Mouse (Mus musculus): Measurements from ENCODE around the gene Arl14ep. TPM values are rescaled to one million over a fixed set of nuclear protein-coding genes. Genes with fewer than 3 reads are reported as not detected.
A peak's percentile ranks its signal among the peaks of the same experiment; 100 is the strongest.
"Not testable (repeated sequence)": the region's sequence is repeated elsewhere in the genome, so short reads cannot be mapped to it uniquely, and the experiment has no call there.

Gene Arl14ep
- 43.2 and 49.3 TPM in 2 replicates for polyA plus RNA-seq (2014; fragmentation: Nextera tagmentation; extraction: Ambion mirVana)

DNA sequence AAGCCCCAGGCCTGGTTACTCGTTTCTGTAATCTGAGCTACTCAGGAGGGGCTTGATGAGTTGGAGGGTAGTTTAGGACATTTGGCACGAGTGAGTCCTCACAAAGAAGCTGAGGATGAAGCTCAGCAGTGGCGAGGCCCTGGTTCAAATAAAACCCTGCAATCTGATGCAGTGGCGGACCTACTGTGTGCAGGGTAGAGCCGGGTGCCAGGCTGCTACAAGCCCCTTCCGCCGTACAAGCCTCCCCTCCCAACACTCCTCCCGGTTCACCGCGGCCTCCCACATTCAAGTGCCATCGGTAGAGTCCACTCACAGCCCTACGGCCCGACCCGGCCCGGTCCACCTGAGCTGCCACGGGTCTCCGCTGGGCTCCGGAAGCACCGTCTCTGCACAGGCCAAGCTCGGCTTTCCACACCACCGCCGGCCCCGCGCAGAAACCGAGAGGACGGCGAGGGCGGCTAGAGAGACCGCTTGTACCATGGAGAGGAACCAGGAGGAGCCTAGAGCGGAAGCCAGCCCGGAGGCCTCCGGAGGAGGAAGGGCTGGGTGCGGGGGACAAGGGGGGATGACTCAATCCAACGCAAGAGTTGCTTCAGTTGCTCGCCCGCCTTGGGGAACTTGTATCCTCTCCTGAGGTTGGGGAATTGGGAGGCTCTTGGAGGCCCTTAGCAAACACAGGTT, at the start of gene Arl14ep:
TSS of gene Arl14ep (minus strand) at position 466 of the 681 bp plus-strand sequence.
- Histone ChIP-seq H3K4me1 (ENCODE audit: control insufficient read depth, insufficient read depth, low read length) (peaks cover 3% of the 10 kb centered on the region), H3K4me3 (ENCODE audit: low read depth, low read length) (peak within 1 kb of the TSS; percentile 57), H3K9ac (ENCODE audit: low read depth, low read length) (peak within 1 kb of the TSS; percentile 82), H3K9me3 (ENCODE audit: control insufficient read depth, low read length) (no peaks in the 10 kb centered on the region), H3K36me3 (ENCODE audit: control insufficient read depth, insufficient read depth, low read length) (peaks cover 1% of the 10 kb centered on the region; the same call in 1 of the 2 replicates), H3K27ac (replicated peaks; ENCODE audit: low read depth, low read length) (no peak within 1 kb of the TSS), H3K27me3 (replicated peaks; ENCODE audit: control insufficient read depth, insufficient read depth, low read length) (no peaks in the 10 kb centered on the region), H3K4me2 (ENCODE audit: low read depth, low read length) (peak within 1 kb of the TSS; percentile 57)
- DNase-seq (ENCODE audit: low spot score), result peak; percentile 92
- WGBS, result 1% methylated on average over 27 of the region's 36 CpGs
- peak; percentile 98 for ATAC-seq (ENCODE audit: low read depth)

DNA sequence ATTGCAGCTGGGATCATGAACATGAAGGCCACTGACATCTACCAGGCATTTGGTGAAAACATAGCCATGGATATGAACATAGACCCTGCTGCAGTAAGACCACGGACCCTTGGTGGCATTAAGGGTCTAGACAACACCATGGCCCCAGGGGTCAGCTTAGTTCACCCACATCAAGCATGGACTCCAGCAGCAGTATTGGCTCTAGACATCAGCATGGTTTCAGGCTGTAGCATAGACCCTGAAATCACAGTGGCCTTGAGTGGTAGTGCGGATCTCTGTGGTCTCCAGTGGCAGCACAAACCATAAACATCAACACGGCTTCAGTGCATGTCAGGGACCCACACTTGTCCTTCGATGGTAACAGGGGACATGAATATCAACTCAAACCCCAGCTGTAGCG, 48.5 kb upstream of the Arl14ep start:
- H3K36me3 ChIP-seq (ENCODE audit: control insufficient read depth, insufficient read depth, low read length), result no peaks in the 10 kb centered on the region
- no peaks in the 10 kb centered on the region for H3K9me3 ChIP-seq (ENCODE audit: control insufficient read depth, low read length)
- H3K27ac ChIP-seq (replicated peaks; ENCODE audit: low read depth, low read length), result no peak overlapping the region
- ATAC-seq (ENCODE audit: low read depth) (no peak), DNase-seq (ENCODE audit: low spot score) (no peak)
- WGBS, result 92% methylated on average over 5 of the region's 5 CpGs
- no peaks in the 10 kb centered on the region for H3K27me3 ChIP-seq (replicated peaks; ENCODE audit: control insufficient read depth, insufficient read depth, low read length)
- no peak overlapping the region for H3K4me2 ChIP-seq (ENCODE audit: low read depth, low read length)
- H3K9ac ChIP-seq (ENCODE audit: low read depth, low read length), result no peak overlapping the region
- no peak overlapping the region for H3K4me3 ChIP-seq (ENCODE audit: low read depth, low read length)
- no peaks in the 10 kb centered on the region for H3K4me1 ChIP-seq (ENCODE audit: control insufficient read depth, insufficient read depth, low read length)

- no peak for DNase-seq (ENCODE audit: low spot score)
- Histone ChIP-seq H3K27ac (replicated peaks; ENCODE audit: low read depth, low read length) (no peak overlapping the region), H3K9me3 (ENCODE audit: control insufficient read depth, low read length) (no peaks in the 10 kb centered on the region), H3K9ac (ENCODE audit: low read depth, low read length) (no peak overlapping the region), H3K36me3 (ENCODE audit: control insufficient read depth, insufficient read depth, low read length) (no peaks in the 10 kb centered on the region), H3K27me3 (replicated peaks; ENCODE audit: control insufficient read depth, insufficient read depth, low read length) (no peaks in the 10 kb centered on the region), H3K4me1 (ENCODE audit: control insufficient read depth, insufficient read depth, low read length) (no peaks in the 10 kb centered on the region), H3K4me2 (ENCODE audit: low read depth, low read length) (no peak overlapping the region), H3K4me3 (ENCODE audit: low read depth, low read length) (no peak overlapping the region)
- ATAC-seq (ENCODE audit: low read depth), result no peak
- WGBS, result 41% methylated on average over 2 of the region's 2 CpGs
Observed at GRCm38 (mm10) chr2:107019331-107019730, 45.1 kb upstream of the Arl14ep start.

DNA sequence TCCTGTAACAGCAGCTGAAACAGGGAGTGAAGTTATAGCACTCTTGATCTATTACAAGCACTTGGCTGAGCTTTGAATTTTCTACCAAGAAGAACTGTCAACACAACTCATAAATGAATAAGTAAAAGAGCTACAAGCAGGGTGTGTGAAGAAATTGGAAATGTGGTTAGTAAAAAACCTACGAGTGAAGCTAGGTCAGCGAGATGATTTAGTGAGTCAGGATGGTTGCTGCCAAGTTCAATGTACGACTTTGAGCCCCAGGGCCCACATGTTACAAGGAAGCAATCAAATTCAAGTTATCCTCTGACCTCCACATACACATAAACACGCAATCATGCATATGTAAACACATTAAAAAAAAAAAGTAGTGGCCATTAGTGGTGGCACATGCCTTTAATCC, 38.9 kb upstream of the Arl14ep start:
- H3K27me3 ChIP-seq (replicated peaks; ENCODE audit: control insufficient read depth, insufficient read depth, low read length), result no peaks in the 10 kb centered on the region
- WGBS, result 74% methylated on average over 4 of the region's 4 CpGs
- no peaks in the 10 kb centered on the region for H3K36me3 ChIP-seq (ENCODE audit: control insufficient read depth, insufficient read depth, low read length)
- H3K4me1 ChIP-seq (ENCODE audit: control insufficient read depth, insufficient read depth, low read length), result no peaks in the 10 kb centered on the region
- no peak overlapping the region for H3K4me3 ChIP-seq (ENCODE audit: low read depth, low read length)
- no peak overlapping the region for H3K9ac ChIP-seq (ENCODE audit: low read depth, low read length)
- DNase-seq (ENCODE audit: low spot score) (no peak), ATAC-seq (ENCODE audit: low read depth) (no peak)
- no peaks in the 10 kb centered on the region for H3K9me3 ChIP-seq (ENCODE audit: control insufficient read depth, low read length)
- H3K4me2 ChIP-seq (ENCODE audit: low read depth, low read length), result no peak overlapping the region
- H3K27ac ChIP-seq (replicated peaks; ENCODE audit: low read depth, low read length), result no peak overlapping the region

- WGBS, result 86% methylated on average over 4 of the region's 4 CpGs
Observed at GRCm38 (mm10) chr2:107012318-107012717, 38.1 kb upstream of the Arl14ep start.

GRCm38 (mm10) chr2:107010160-107010559, 35.9 kb upstream of the Arl14ep start:
- WGBS, result 80% methylated on average over 6 of the region's 6 CpGs
- H3K4me1 ChIP-seq (ENCODE audit: control insufficient read depth, insufficient read depth, low read length), result no peaks in the 10 kb centered on the region

More at GRCm38 (mm10) chr2:107012318-107012717, 38.1 kb upstream of the Arl14ep start:
- no peaks in the 10 kb centered on the region for H3K9me3 ChIP-seq (ENCODE audit: control insufficient read depth, low read length)
- no peak overlapping the region for H3K9ac ChIP-seq (ENCODE audit: low read depth, low read length)
- no peak for ATAC-seq (ENCODE audit: low read depth)
- no peaks in the 10 kb centered on the region for H3K36me3 ChIP-seq (ENCODE audit: control insufficient read depth, insufficient read depth, low read length)
- H3K4me3 ChIP-seq (ENCODE audit: low read depth, low read length), result no peak overlapping the region
- H3K27ac ChIP-seq (replicated peaks; ENCODE audit: low read depth, low read length), result no peak overlapping the region
- H3K4me1 ChIP-seq (ENCODE audit: control insufficient read depth, insufficient read depth, low read length), result no peaks in the 10 kb centered on the region
- no peaks in the 10 kb centered on the region for H3K27me3 ChIP-seq (replicated peaks; ENCODE audit: control insufficient read depth, insufficient read depth, low read length)
- DNase-seq (ENCODE audit: low spot score), result no peak
- H3K4me2 ChIP-seq (ENCODE audit: low read depth, low read length), result no peak overlapping the region

GRCm38 (mm10) chr2:107006378-107006777, 32.2 kb upstream of the Arl14ep start:
- Histone ChIP-seq H3K27me3 (replicated peaks; ENCODE audit: control insufficient read depth, insufficient read depth, low read length) (no peaks in the 10 kb centered on the region), H3K4me3 (ENCODE audit: low read depth, low read length) (no peak overlapping the region), H3K36me3 (ENCODE audit: control insufficient read depth, insufficient read depth, low read length) (no peaks in the 10 kb centered on the region), H3K4me2 (ENCODE audit: low read depth, low read length) (no peak overlapping the region), H3K9ac (ENCODE audit: low read depth, low read length) (no peak overlapping the region), H3K9me3 (ENCODE audit: control insufficient read depth, low read length) (no peaks in the 10 kb centered on the region), H3K4me1 (ENCODE audit: control insufficient read depth, insufficient read depth, low read length) (no peaks in the 10 kb centered on the region), H3K27ac (replicated peaks; ENCODE audit: low read depth, low read length) (no peak overlapping the region)
- no peak for DNase-seq (ENCODE audit: low spot score)
- ATAC-seq (ENCODE audit: low read depth), result no peak
- WGBS, result 74% methylated on average over 3 of the region's 3 CpGs

More at GRCm38 (mm10) chr2:107010160-107010559, 35.9 kb upstream of the Arl14ep start:
- H3K9me3 ChIP-seq (ENCODE audit: control insufficient read depth, low read length), result no peaks in the 10 kb centered on the region
- no peak overlapping the region for H3K27ac ChIP-seq (replicated peaks; ENCODE audit: low read depth, low read length)
- H3K27me3 ChIP-seq (replicated peaks; ENCODE audit: control insufficient read depth, insufficient read depth, low read length), result no peaks in the 10 kb centered on the region
- no peak overlapping the region for H3K9ac ChIP-seq (ENCODE audit: low read depth, low read length)
- no peak overlapping the region for H3K4me3 ChIP-seq (ENCODE audit: low read depth, low read length)
- no peaks in the 10 kb centered on the region for H3K36me3 ChIP-seq (ENCODE audit: control insufficient read depth, insufficient read depth, low read length)
- DNase-seq (ENCODE audit: low spot score) (no peak), ATAC-seq (ENCODE audit: low read depth) (no peak)
- no peak overlapping the region for H3K4me2 ChIP-seq (ENCODE audit: low read depth, low read length)

GRCm38 (mm10) chr2:107005876-107006275, 31.7 kb upstream of the Arl14ep start:
- H3K4me3 ChIP-seq (ENCODE audit: low read depth, low read length); H3K4me2 ChIP-seq (ENCODE audit: low read depth, low read length); H3K27me3 ChIP-seq (replicated peaks; ENCODE audit: control insufficient read depth, insufficient read depth, low read length); H3K4me1 ChIP-seq (ENCODE audit: control insufficient read depth, insufficient read depth, low read length); DNase-seq (ENCODE audit: low spot score); H3K9me3 ChIP-seq (ENCODE audit: control insufficient read depth, low read length); H3K36me3 ChIP-seq (ENCODE audit: control insufficient read depth, insufficient read depth, low read length); H3K27ac ChIP-seq (replicated peaks; ENCODE audit: low read depth, low read length); H3K9ac ChIP-seq (ENCODE audit: low read depth, low read length); ATAC-seq (ENCODE audit: low read depth): not testable (repeated sequence)
- 80% methylated on average over 4 of the region's 4 CpGs for WGBS

DNA sequence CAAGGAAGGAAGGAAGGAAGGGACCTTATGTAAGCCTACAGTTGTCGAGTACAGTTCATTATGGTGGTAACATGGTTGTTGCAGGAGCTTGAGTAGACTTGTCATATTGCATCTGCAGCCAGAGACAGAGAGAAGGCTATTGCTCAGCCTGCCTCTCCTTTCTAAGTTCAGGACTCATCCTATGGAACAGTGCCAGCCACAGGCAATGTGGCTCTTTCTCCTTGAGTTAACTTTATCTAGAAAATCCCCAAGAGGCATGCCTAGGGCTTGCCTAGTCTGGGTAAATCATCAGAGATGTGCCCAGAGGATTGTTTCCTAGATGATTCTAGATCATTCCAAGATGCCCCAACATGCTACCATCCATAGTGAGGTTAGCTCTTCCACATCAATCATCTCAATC, 17.0 kb upstream of the Arl14ep start:
- no peak overlapping the region for H3K27ac ChIP-seq (replicated peaks; ENCODE audit: low read depth, low read length)
- no peaks in the 10 kb centered on the region for H3K4me1 ChIP-seq (ENCODE audit: control insufficient read depth, insufficient read depth, low read length)
- H3K4me2 ChIP-seq (ENCODE audit: low read depth, low read length), result no peak overlapping the region
- DNase-seq (ENCODE audit: low spot score) (no peak), ATAC-seq (ENCODE audit: low read depth) (no peak)
- H3K9me3 ChIP-seq (ENCODE audit: control insufficient read depth, low read length), result no peaks in the 10 kb centered on the region
- H3K4me3 ChIP-seq (ENCODE audit: low read depth, low read length), result no peak overlapping the region
- 71% methylated on average over 1 of the region's 1 CpGs for WGBS
- no peaks in the 10 kb centered on the region for H3K36me3 ChIP-seq (ENCODE audit: control insufficient read depth, insufficient read depth, low read length)
- H3K27me3 ChIP-seq (replicated peaks; ENCODE audit: control insufficient read depth, insufficient read depth, low read length), result no peaks in the 10 kb centered on the region
- no peak overlapping the region for H3K9ac ChIP-seq (ENCODE audit: low read depth, low read length)

All from embryonic facial prominence, embryonic 14.5 days (tissue).